Mouse (Mus musculus) forebrain, embryonic 16.5 days (tissue): ENCODE data around the gene Ccdc181. TPM values are rescaled to one million over a fixed set of nuclear protein-coding genes. Genes with fewer than 3 reads are reported as not detected.

Experiments
- ATAC-seq: fragments of 200-750 bp; cut with Nextera tagmentation; 2 replicates; pipeline ENCODE4 v1.8.0; 2017; ENCODE audit warnings: mild to moderate bottlenecking, moderate library complexity
- H3K27ac ChIP-seq: fragments of 300-500 bp; sonication (generic); 2 replicates; pipeline ENCODE4 v1.5.1; 2014; ENCODE audit warnings: low read length, control low read depth
- H3K27me3 ChIP-seq: fragments of 300-500 bp; sonication (generic); replicated peaks from 2 replicates; pipeline ENCODE4 v1.6.1; 2014; ENCODE audit warnings: low read length; ENCODE audit not compliant: control insufficient read depth, insufficient read depth
- H3K36me3 ChIP-seq: fragments of 300-500 bp; sonication (generic); 2 replicates; pipeline ENCODE4 v1.6.1; 2014; ENCODE audit not compliant: control insufficient read depth, insufficient read depth
- H3K4me1 ChIP-seq: fragments of 300-500 bp; sonication (generic); replicated peaks from 2 replicates; pipeline ENCODE4 v1.6.1; 2014; ENCODE audit warnings: low read length; ENCODE audit not compliant: control insufficient read depth, insufficient read depth
- H3K4me2 ChIP-seq: fragments of 300-500 bp; sonication (generic); 2 replicates; pipeline ENCODE4 v1.6.1; 2014; ENCODE audit warnings: mild to moderate bottlenecking, low read length, control low read depth
- H3K4me3 ChIP-seq: fragments of 300-500 bp; sonication (generic); replicated peaks from 2 replicates; pipeline ENCODE4 v1.5.1; 2014; ENCODE audit warnings: mild to moderate bottlenecking, low read length, control low read depth
- H3K9ac ChIP-seq: fragments of 300-500 bp; sonication (generic); replicated peaks from 2 replicates; pipeline ENCODE4 v1.6.1; 2014; ENCODE audit warnings: low read depth, low read length, control low read depth
- H3K9me3 ChIP-seq: fragments of 300-500 bp; sonication (generic); 2 replicates; pipeline ENCODE4 v1.6.1; 2016; ENCODE audit warnings: low read length; ENCODE audit not compliant: control insufficient read depth
- WGBS: fragments of 180-500 bp; shearing (Covaris S2); extraction: QIAGEN DNeasy Blood & Tissue Kit; methylation state at CpG from one replicate; pipeline ENCODE4 v1.1.7; 2014; 5-methylcytosine and 5-hydroxymethylcytosine counted together
- polyA plus RNA-seq: library from polyadenylated mRNA; unstranded; fragments of >200 nt; fragmentation: Nextera tagmentation; extraction: Ambion mirVana; gene quantifications from 2 replicates; pipeline ENCODE4 v1.2.1, GENCODE M21; 2015

Ccdc181 gene
- polyA plus RNA-seq, 1 experiment from 2014 or later, result 25.5 TPM

- Histone ChIP-seq H3K27me3 (no peaks in the 10 kb centered on the region), H3K4me2 (no peak overlapping the region), H3K9me3 (no peaks in the 10 kb centered on the region), H3K9ac (no peak overlapping the region), H3K27ac (no peak overlapping the region), H3K4me1 (no peaks in the 10 kb centered on the region; the same call in 1 of the 2 replicates), H3K4me3 (no peak overlapping the region), H3K36me3 (no peaks in the 10 kb centered on the region)
- WGBS, result 26% methylated on average over 5 of the region's 5 CpGs
- ATAC-seq, result peak; percentile 47; the same call in 1 of the 2 replicates
Measured at GRCm38 (mm10) chr1:164320731-164321130, 45.3 kb downstream of the Ccdc181 start.

- no peak for ATAC-seq
- H3K9ac ChIP-seq, result no peak overlapping the region
- no peak overlapping the region for H3K4me3 ChIP-seq
- 67% methylated on average over 10 of the region's 10 CpGs for WGBS
- no peaks in the 10 kb centered on the region for H3K9me3 ChIP-seq
- H3K27me3 ChIP-seq, result no peaks in the 10 kb centered on the region
- no peaks in the 10 kb centered on the region; the same call in 1 of the 2 replicates for H3K4me1 ChIP-seq
- no peaks in the 10 kb centered on the region for H3K36me3 ChIP-seq
- no peak overlapping the region for H3K4me2 ChIP-seq
- no peak overlapping the region for H3K27ac ChIP-seq
Measured at GRCm38 (mm10) chr1:164321408-164321807, 46.0 kb downstream of the Ccdc181 start.

- H3K27me3 ChIP-seq, result no peaks in the 10 kb centered on the region
- no peak for ATAC-seq
- no peak overlapping the region for H3K9ac ChIP-seq
- no peak overlapping the region for H3K4me2 ChIP-seq
- H3K27ac ChIP-seq, result no peak overlapping the region
- no peaks in the 10 kb centered on the region for H3K36me3 ChIP-seq
- H3K4me1 ChIP-seq, result peaks cover 2% of the 10 kb centered on the region
- no peak overlapping the region for H3K4me3 ChIP-seq
- 84% methylated on average over 8 of the region's 8 CpGs for WGBS
- no peaks in the 10 kb centered on the region for H3K9me3 ChIP-seq
Measured at GRCm38 (mm10) chr1:164322987-164323650, 47.7 kb downstream of the Ccdc181 start.

- Histone ChIP-seq H3K9ac (no peak overlapping the region), H3K27me3 (no peaks in the 10 kb centered on the region), H3K27ac (no peak overlapping the region), H3K4me3 (no peak overlapping the region), H3K4me2 (no peak overlapping the region), H3K36me3 (peaks cover under 1% of the 10 kb centered on the region; the same call in 1 of the 2 replicates), H3K9me3 (no peaks in the 10 kb centered on the region), H3K4me1 (peaks cover 2% of the 10 kb centered on the region)
- ATAC-seq, result no peak
- WGBS, result 92% methylated on average over 4 of the region's 4 CpGs
Measured at GRCm38 (mm10) chr1:164324221-164324620, 48.8 kb downstream of the Ccdc181 start.

- H3K36me3 ChIP-seq, result peaks cover 2% of the 10 kb centered on the region; the same call in 1 of the 2 replicates
- no peaks in the 10 kb centered on the region for H3K27me3 ChIP-seq
- H3K4me1 ChIP-seq, result peaks cover 2% of the 10 kb centered on the region
- H3K9me3 ChIP-seq, result no peaks in the 10 kb centered on the region
- 85% methylated on average over 2 of the region's 2 CpGs for WGBS
- no peak overlapping the region for H3K9ac ChIP-seq
- H3K27ac ChIP-seq, result no peak overlapping the region
- H3K4me3 ChIP-seq, result no peak overlapping the region
- no peak for ATAC-seq
- H3K4me2 ChIP-seq, result no peak overlapping the region
Measured at GRCm38 (mm10) chr1:164324878-164325277, 49.5 kb downstream of the Ccdc181 start.

- Histone ChIP-seq H3K4me2 (no peak overlapping the region), H3K36me3 (peaks cover 2% of the 10 kb centered on the region; the same call in 1 of the 2 replicates), H3K9ac (0 out of 2 replicates have a peak overlapping the region, but pooled peaks have one; percentile 22), H3K9me3 (no peaks in the 10 kb centered on the region), H3K4me3 (no peak overlapping the region), H3K27me3 (no peaks in the 10 kb centered on the region), H3K4me1 (peaks cover 2% of the 10 kb centered on the region), H3K27ac (no peak overlapping the region)
- ATAC-seq, result peak; percentile 73
- 39% methylated on average over 6 of the region's 6 CpGs for WGBS
Measured at GRCm38 (mm10) chr1:164326600-164327155, 51.3 kb downstream of the Ccdc181 start.

- Histone ChIP-seq H3K27me3 (no peaks in the 10 kb centered on the region), H3K4me2 (no peak overlapping the region), H3K27ac (no peak overlapping the region), H3K4me3 (no peak overlapping the region), H3K9me3 (no peaks in the 10 kb centered on the region), H3K36me3 (peaks cover 2% of the 10 kb centered on the region; the same call in 1 of the 2 replicates), H3K9ac (no peak overlapping the region), H3K4me1 (peaks cover 2% of the 10 kb centered on the region)
- WGBS, result 76% methylated on average over 7 of the region's 7 CpGs
- no peak for ATAC-seq
Measured at GRCm38 (mm10) chr1:164327764-164328163, 52.4 kb downstream of the Ccdc181 start.

- 86% methylated on average over 11 of the region's 11 CpGs for WGBS
Measured at GRCm38 (mm10) chr1:164332559-164332958, 57.2 kb downstream of the Ccdc181 start.

GRCm38 (mm10) chr1:164335435-164335834 is 60.0 kb downstream of the Ccdc181 start:
- no peak for ATAC-seq

More at GRCm38 (mm10) chr1:164332559-164332958, 57.2 kb downstream of the Ccdc181 start:
- Histone ChIP-seq H3K9ac (no peak overlapping the region), H3K4me1 (no peaks in the 10 kb centered on the region), H3K9me3 (no peaks in the 10 kb centered on the region), H3K36me3 (peaks cover 2% of the 10 kb centered on the region), H3K27me3 (no peaks in the 10 kb centered on the region), H3K27ac (no peak overlapping the region), H3K4me3 (no peak overlapping the region), H3K4me2 (no peak overlapping the region)
- ATAC-seq, result no peak

More at GRCm38 (mm10) chr1:164335435-164335834, 60.0 kb downstream of the Ccdc181 start:
- no peak overlapping the region for H3K4me2 ChIP-seq
- H3K27me3 ChIP-seq, result no peaks in the 10 kb centered on the region
- no peak overlapping the region for H3K27ac ChIP-seq
- 96% methylated on average over 3 of the region's 3 CpGs for WGBS
- H3K36me3 ChIP-seq, result no peaks in the 10 kb centered on the region; the same call in 1 of the 2 replicates
- no peak overlapping the region for H3K9ac ChIP-seq
- no peaks in the 10 kb centered on the region for H3K4me1 ChIP-seq
- H3K4me3 ChIP-seq, result no peak overlapping the region
- no peaks in the 10 kb centered on the region for H3K9me3 ChIP-seq
